Mouse (Mus musculus): Measurements from ENCODE around the gene Ly6g5c.
"Not testable (repeated sequence)": the region's sequence is repeated elsewhere in the genome, so short reads cannot be mapped to it uniquely, and the experiment has no call there.

The Ly6g5c gene

GRCm38 (mm10) chr17:35106522-35106921 is 1.6 kb upstream of the Ly6g5c start:
- DNase-seq (ENCODE audit: low read depth, low spot score), result no peak

- no peak for DNase-seq (ENCODE audit: low read depth, low spot score)
Observed at GRCm38 (mm10) chr17:35111774-35112173, 3.7 kb downstream of the Ly6g5c start.

- DNase-seq (ENCODE audit: low read depth, low spot score), result no peak
Observed at GRCm38 (mm10) chr17:35115046-35116019, 7.3 kb downstream of the Ly6g5c start, which contains the start of gene Ly6g5b. Gene Ly6g5b (minus strand): TSS chr17:35115428.

GRCm38 (mm10) chr17:35120745-35121142 is 12.7 kb downstream of the Ly6g5c start:
- no peak for DNase-seq (ENCODE audit: low read depth, low spot score)

- DNase-seq (ENCODE audit: low read depth, low spot score), result peak; percentile 98
Observed at GRCm38 (mm10) chr17:35121143-35121799, 13.2 kb downstream of the Ly6g5c start, which contains the start of gene Gpank1. Gene Gpank1 (plus strand): TSS chr17:35121455.

- DNase-seq (ENCODE audit: low read depth, low spot score), result peak; percentile 68
Observed at GRCm38 (mm10) chr17:35121871-35122303, 13.8 kb downstream of the Ly6g5c start, which contains the start of gene Csnk2b. Gene Csnk2b (minus strand): TSS chr17:35122053.

GRCm38 (mm10) chr17:35123287-35123686 is 15.2 kb downstream of the Ly6g5c start:
- DNase-seq (ENCODE audit: low read depth, low spot score), result not testable (repeated sequence)

GRCm38 (mm10) chr17:35124261-35124896 is 16.3 kb downstream of the Ly6g5c start:
- DNase-seq (ENCODE audit: low read depth, low spot score), result not testable (repeated sequence)

- DNase-seq (ENCODE audit: low read depth, low spot score), result no peak
Observed at GRCm38 (mm10) chr17:35125081-35125480, 17.0 kb downstream of the Ly6g5c start.

- no peak for DNase-seq (ENCODE audit: low read depth, low spot score)
Observed at GRCm38 (mm10) chr17:35125578-35125977, 17.5 kb downstream of the Ly6g5c start.

- DNase-seq (ENCODE audit: low read depth, low spot score), result peak; percentile 49
Observed at GRCm38 (mm10) chr17:35126206-35126611, 18.1 kb downstream of the Ly6g5c start, which contains the start of gene D17H6S53E. Gene D17H6S53E (plus strand): TSS chr17:35126373.

GRCm38 (mm10) chr17:35127017-35127416 is 18.9 kb downstream of the Ly6g5c start:
- no peak for DNase-seq (ENCODE audit: low read depth, low spot score)

GRCm38 (mm10) chr17:35128996-35129395 is 20.9 kb downstream of the Ly6g5c start:
- no peak for DNase-seq (ENCODE audit: low read depth, low spot score)

GRCm38 (mm10) chr17:35131038-35131437 is 23.0 kb downstream of the Ly6g5c start:
- no peak for DNase-seq (ENCODE audit: low read depth, low spot score)

- DNase-seq (ENCODE audit: low read depth, low spot score), result no peak
Observed at GRCm38 (mm10) chr17:35131500-35132173, 23.6 kb downstream of the Ly6g5c start, which contains the start of gene Apom. Gene Apom (minus strand): TSS chr17:35132050.

GRCm38 (mm10) chr17:35132174-35132560 is 24.1 kb downstream of the Ly6g5c start:
- DNase-seq (ENCODE audit: low read depth, low spot score), result no peak

- DNase-seq (ENCODE audit: low read depth, low spot score), result no peak
Observed at GRCm38 (mm10) chr17:35133517-35133916, 25.4 kb downstream of the Ly6g5c start.

GRCm38 (mm10) chr17:35134801-35135590 is 26.9 kb downstream of the Ly6g5c start, which contains the start of gene Bag6:
Gene Bag6 (plus strand): TSS chr17:35135178.
- DNase-seq (ENCODE audit: low read depth, low spot score), result peak; percentile 92

GRCm38 (mm10) chr17:35135591-35136320 is 27.7 kb downstream of the Ly6g5c start:
- no peak for DNase-seq (ENCODE audit: low read depth, low spot score)
